Mouse (Mus musculus) lung, postnatal 0 days (tissue): ENCODE measurements around the gene Rtn4rl1.

ENCODE experiments used
- CTCF ChIP-seq: IDR thresholded peaks from 2 replicates; pipeline ENCODE4 v1.5.1; 2016; ENCODE audit warnings: antibody characterized with exemption, mild to moderate bottlenecking
- EP300 ChIP-seq: IDR thresholded peaks from 2 replicates; pipeline ENCODE4 v1.6.1; 2016; ENCODE audit warnings: antibody characterized with exemption, mild to moderate bottlenecking, control low read depth

DNA sequence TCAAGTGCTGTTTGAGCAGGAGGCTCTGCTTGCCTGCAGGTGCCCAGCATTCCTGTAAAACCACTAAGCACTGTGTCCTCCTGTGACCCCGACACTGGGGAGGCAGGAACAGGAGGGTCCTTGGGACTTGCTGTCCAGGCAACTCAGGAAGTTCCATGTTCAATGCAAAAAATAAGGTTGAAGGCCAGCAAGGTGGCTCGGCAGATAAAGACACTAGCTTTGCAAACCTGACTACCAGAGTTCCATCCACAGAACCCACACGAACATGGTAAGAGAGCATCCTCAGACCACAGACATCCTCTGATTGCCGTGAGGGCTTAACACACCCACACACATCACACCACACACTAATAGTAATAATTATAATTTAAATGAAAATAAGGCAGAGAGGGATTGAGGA, 75.6 kb downstream of the Rtn4rl1 start:
- TF ChIP-seq CTCF (no peak), EP300 (no peak)
